Mouse (Mus musculus): Measurements from ENCODE around the gene Bace2. TPM values are rescaled to one million over a fixed set of nuclear protein-coding genes. Genes with fewer than 3 reads are reported as not detected.

Bace2 gene
- polyA plus RNA-seq, 1 experiment from 2014 or later = 12.2 TPM

- Histone ChIP-seq H3K27ac (ENCODE audit: low read depth) (no peak overlapping the region), H3K4me3 (ENCODE audit: low read depth, low read length) (no peak overlapping the region), H3K4me2 (no peak overlapping the region), H3K27me3 (ENCODE audit: insufficient read depth, low read length) (no peaks in the 10 kb centered on the region), H3K9me3 (ENCODE audit: low read depth, low read length) (no peaks in the 10 kb centered on the region), H3K36me3 (ENCODE audit: insufficient read depth) (no peaks in the 10 kb centered on the region), H3K4me1 (ENCODE audit: insufficient read depth) (no peaks in the 10 kb centered on the region), H3K9ac (no peak overlapping the region)
- 49% methylated on average over 14 of the region's 14 CpGs for WGBS
- ATAC-seq (ENCODE audit: insufficient read depth) = peak; percentile 86
- peak; percentile 95 for TF ChIP-seq CTCF (IDR thresholded peaks at IDR 0.05; ENCODE audit: low read depth)
- peak; percentile 90 for DNase-seq
Observed at GRCm38 (mm10) chr16:97443670-97444263, 87.2 kb downstream of the Bace2 start.

DNA sequence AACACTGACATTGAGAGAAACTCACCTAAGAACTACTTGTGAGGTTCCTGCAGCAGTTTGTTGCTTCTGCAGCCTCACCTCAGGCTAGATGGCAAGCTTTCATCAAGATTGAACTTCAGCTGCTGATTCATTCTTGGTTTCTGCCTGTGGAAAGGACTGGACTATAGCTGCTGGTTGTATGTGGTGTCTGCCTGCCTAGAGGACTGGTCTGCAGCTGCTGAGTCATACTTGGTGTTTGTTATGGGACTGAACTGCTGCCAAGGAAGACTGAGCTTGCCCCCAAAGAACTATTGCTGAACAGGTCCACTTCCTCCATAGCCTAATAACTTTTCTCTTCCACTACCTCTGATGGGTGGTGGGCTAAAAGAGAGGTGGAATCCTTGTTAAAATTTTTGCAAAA lies 90.8 kb downstream of the Bace2 start:
- Histone ChIP-seq H3K4me2 (no peak overlapping the region), H3K4me1 (ENCODE audit: insufficient read depth) (no peaks in the 10 kb centered on the region), H3K27ac (ENCODE audit: low read depth) (no peak overlapping the region), H3K27me3 (ENCODE audit: insufficient read depth, low read length) (no peaks in the 10 kb centered on the region), H3K9me3 (ENCODE audit: low read depth, low read length) (no peaks in the 10 kb centered on the region), H3K36me3 (ENCODE audit: insufficient read depth) (no peaks in the 10 kb centered on the region), H3K4me3 (ENCODE audit: low read depth, low read length) (no peak overlapping the region), H3K9ac (no peak overlapping the region)
- DNase-seq (no peak), ATAC-seq (ENCODE audit: insufficient read depth) (no peak)
- TF ChIP-seq CTCF (IDR thresholded peaks at IDR 0.05; ENCODE audit: low read depth) = no peak

GRCm38 (mm10) chr16:97459831-97460230 lies 103.3 kb downstream of the Bace2 start:
- 77% methylated on average over 1 of the region's 1 CpGs for WGBS
- ATAC-seq (ENCODE audit: insufficient read depth) (no peak), DNase-seq (no peak)
- H3K4me3 ChIP-seq (ENCODE audit: low read depth, low read length) = no peak overlapping the region
- H3K27ac ChIP-seq (ENCODE audit: low read depth) = no peak overlapping the region
- H3K27me3 ChIP-seq (ENCODE audit: insufficient read depth, low read length) = no peaks in the 10 kb centered on the region
- H3K36me3 ChIP-seq (ENCODE audit: insufficient read depth) = no peaks in the 10 kb centered on the region
- no peak overlapping the region for H3K4me2 ChIP-seq
- no peaks in the 10 kb centered on the region for H3K4me1 ChIP-seq (ENCODE audit: insufficient read depth)
- TF ChIP-seq CTCF (IDR thresholded peaks at IDR 0.05; ENCODE audit: low read depth) = no peak
- no peak overlapping the region for H3K9ac ChIP-seq
- H3K9me3 ChIP-seq (ENCODE audit: low read depth, low read length) = no peaks in the 10 kb centered on the region

GRCm38 (mm10) chr16:97461271-97461670 lies 104.7 kb downstream of the Bace2 start:
- Histone ChIP-seq H3K36me3 (ENCODE audit: insufficient read depth) (no peaks in the 10 kb centered on the region), H3K27ac (ENCODE audit: low read depth) (no peak overlapping the region), H3K4me1 (ENCODE audit: insufficient read depth) (no peaks in the 10 kb centered on the region), H3K9ac (no peak overlapping the region), H3K9me3 (ENCODE audit: low read depth, low read length) (no peaks in the 10 kb centered on the region), H3K4me3 (ENCODE audit: low read depth, low read length) (no peak overlapping the region), H3K4me2 (no peak overlapping the region), H3K27me3 (ENCODE audit: insufficient read depth, low read length) (no peaks in the 10 kb centered on the region)
- no peak for TF ChIP-seq CTCF (IDR thresholded peaks at IDR 0.05; ENCODE audit: low read depth)
- WGBS = 44% methylated on average over 2 of the region's 2 CpGs
- DNase-seq = no peak
- no peak for ATAC-seq (ENCODE audit: insufficient read depth)

- H3K4me2 ChIP-seq = no peak within 1 kb of the TSS
- ATAC-seq (ENCODE audit: insufficient read depth) (peak; percentile 57; the same call in 1 of the 2 replicates), DNase-seq (peak; percentile 44)
- no peaks in the 10 kb centered on the region for H3K9me3 ChIP-seq (ENCODE audit: low read depth, low read length)
- 21% methylated on average over 4 of the region's 4 CpGs for WGBS
- no peak for TF ChIP-seq CTCF (IDR thresholded peaks at IDR 0.05; ENCODE audit: low read depth)
- no peaks in the 10 kb centered on the region for H3K4me1 ChIP-seq (ENCODE audit: insufficient read depth)
- H3K9ac ChIP-seq = no peak within 1 kb of the TSS
- no peaks in the 10 kb centered on the region for H3K27me3 ChIP-seq (ENCODE audit: insufficient read depth, low read length)
- H3K36me3 ChIP-seq (ENCODE audit: insufficient read depth) = no peaks in the 10 kb centered on the region
- H3K27ac ChIP-seq (ENCODE audit: low read depth) = no peak within 1 kb of the TSS
- no peak within 1 kb of the TSS for H3K4me3 ChIP-seq (ENCODE audit: low read depth, low read length)
Observed at GRCm38 (mm10) chr16:97462481-97463181, 106.1 kb downstream of the Bace2 start, which contains the start of gene Mx1. Gene Mx1, minus strand, starts transcription at chr16:97462907.

DNA sequence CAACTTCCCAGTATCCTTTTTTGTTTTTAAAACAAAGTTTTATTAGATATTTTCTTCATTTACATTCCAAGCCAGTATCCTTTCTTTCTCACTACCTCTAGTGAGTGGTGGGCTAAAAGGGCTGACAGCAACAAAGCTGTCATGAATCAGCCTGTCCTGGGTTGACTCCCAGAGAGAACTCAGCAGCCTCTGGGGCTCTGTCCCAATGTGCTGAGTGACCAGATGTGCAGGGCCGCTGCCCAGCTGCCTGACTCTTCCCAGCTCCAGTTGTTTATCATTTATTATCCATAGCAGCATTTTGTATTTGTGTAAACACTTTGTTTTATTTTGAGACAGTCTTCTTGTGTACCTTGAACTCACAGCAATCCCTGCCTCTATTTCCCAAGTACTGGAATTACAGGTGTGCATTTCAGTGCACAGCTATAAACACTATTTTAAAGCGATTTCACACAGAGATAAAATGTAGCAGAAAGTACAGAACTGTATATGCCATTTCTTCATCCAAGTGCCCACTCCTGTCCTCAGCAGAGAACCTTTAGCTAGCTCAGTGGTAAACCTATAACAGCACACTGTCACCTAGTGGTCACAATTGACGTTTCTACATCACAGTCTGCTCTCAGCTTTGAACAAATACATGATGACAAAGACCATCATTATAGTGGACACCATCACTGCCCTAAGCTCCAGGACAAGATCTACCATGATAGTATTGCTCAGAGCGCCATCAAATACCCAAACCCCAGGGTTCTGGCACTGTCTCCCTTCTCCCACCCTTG lies 109.8 kb downstream of the Bace2 start:
- Histone ChIP-seq H3K27me3 (ENCODE audit: insufficient read depth, low read length) (no peaks in the 10 kb centered on the region), H3K4me3 (ENCODE audit: low read depth, low read length) (no peak overlapping the region), H3K4me1 (ENCODE audit: insufficient read depth) (no peaks in the 10 kb centered on the region), H3K27ac (ENCODE audit: low read depth) (no peak overlapping the region), H3K36me3 (ENCODE audit: insufficient read depth) (no peaks in the 10 kb centered on the region), H3K9me3 (ENCODE audit: low read depth, low read length) (no peaks in the 10 kb centered on the region), H3K9ac (no peak overlapping the region), H3K4me2 (no peak overlapping the region)
- TF ChIP-seq CTCF (IDR thresholded peaks at IDR 0.05; ENCODE audit: low read depth) = peak; percentile 75
- DNase-seq (peak; percentile 61), ATAC-seq (ENCODE audit: insufficient read depth) (peak; percentile 65; the same call in 1 of the 2 replicates)
- 44% methylated on average over 4 of the region's 4 CpGs for WGBS

DNA sequence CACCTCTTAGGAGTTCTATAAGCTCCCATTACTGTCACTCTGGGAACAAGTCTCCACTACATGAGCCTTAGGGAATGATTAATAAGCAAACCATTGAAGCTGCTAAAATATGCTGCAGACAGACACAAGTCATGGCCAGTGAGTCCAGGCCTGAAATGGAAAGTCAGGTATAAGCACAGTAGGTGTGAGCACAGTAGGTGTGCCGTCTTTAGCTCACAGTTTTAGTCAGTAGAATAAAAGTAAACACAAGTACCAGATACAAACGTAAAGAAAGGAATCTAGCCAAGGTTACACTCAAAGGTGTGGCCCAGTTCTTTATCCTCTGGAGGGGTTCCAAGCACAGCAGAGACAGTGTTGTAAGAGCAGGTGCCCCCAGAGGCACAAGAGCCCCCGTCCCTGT lies 110.9 kb downstream of the Bace2 start:
- ATAC-seq (ENCODE audit: insufficient read depth) = no peak

More for the DNA sequence above, 110.9 kb downstream of the Bace2 start:
- Histone ChIP-seq H3K9me3 (ENCODE audit: low read depth, low read length) (no peaks in the 10 kb centered on the region), H3K4me3 (ENCODE audit: low read depth, low read length) (no peak overlapping the region), H3K27ac (ENCODE audit: low read depth) (no peak overlapping the region), H3K4me1 (ENCODE audit: insufficient read depth) (no peaks in the 10 kb centered on the region), H3K36me3 (ENCODE audit: insufficient read depth) (no peaks in the 10 kb centered on the region), H3K9ac (no peak overlapping the region), H3K27me3 (ENCODE audit: insufficient read depth, low read length) (no peaks in the 10 kb centered on the region), H3K4me2 (no peak overlapping the region)
- whole genome bisulfite sequencing = 51% methylated on average over 3 of the region's 3 CpGs
- no peak for TF ChIP-seq CTCF (IDR thresholded peaks at IDR 0.05; ENCODE audit: low read depth)
- no peak for DNase-seq

Data from lung, embryonic 14.5 days (tissue).